Mouse (Mus musculus): ENCODE measurements at regions not wholly inside any gene's neighbourhood (a gene's known extent, or its start where the extent isn't known, plus 50 kb on each side); places are given as distances from the start of the nearest gene placed in this dataset.

GRCm38 (mm10) chr16:62981821-62982220 is 127.7 kb downstream of the Pros1 start:
- DNase-seq, result no peak

GRCm38 (mm10) chr16:62982558-62982957 is 128.5 kb downstream of the Pros1 start:
- DNase-seq, result no peak

GRCm38 (mm10) chr16:62995555-62995954 is 141.4 kb downstream of the Pros1 start:
- no peak for DNase-seq

- no peak for DNase-seq
These were observed 157.1 kb downstream of the Pros1 start for GRCm38 (mm10) chr16:63011151-63011734.

GRCm38 (mm10) chr16:63014453-63014852 is 160.3 kb downstream of the Pros1 start:
- DNase-seq, result no peak

- no peak for DNase-seq
These were observed 162.0 kb downstream of the Pros1 start for GRCm38 (mm10) chr16:63016144-63016543.

GRCm38 (mm10) chr16:63016658-63017057 is 162.6 kb downstream of the Pros1 start:
- DNase-seq, result no peak

- no peak for DNase-seq
These were observed 176.3 kb downstream of the Pros1 start for GRCm38 (mm10) chr16:63030399-63030798.

- DNase-seq, result no peak
These were observed 176.9 kb downstream of the Pros1 start for GRCm38 (mm10) chr16:63031035-63031434.

- DNase-seq, result no peak
These were observed 177.7 kb downstream of the Pros1 start for GRCm38 (mm10) chr16:63031802-63032201.

GRCm38 (mm10) chr16:63049100-63049499 is 195.0 kb downstream of the Pros1 start:
- no peak for DNase-seq

- no peak for DNase-seq
These were observed 208.8 kb downstream of the Pros1 start for GRCm38 (mm10) chr16:63062883-63063282.

GRCm38 (mm10) chr16:63069987-63070386 is 215.9 kb downstream of the Pros1 start:
- no peak for DNase-seq

GRCm38 (mm10) chr16:63075814-63076213 is 221.7 kb downstream of the Pros1 start:
- DNase-seq, result no peak

GRCm38 (mm10) chr16:63081383-63081782 is 227.3 kb downstream of the Pros1 start:
- DNase-seq, result no peak

GRCm38 (mm10) chr16:63083256-63083655 is 229.1 kb downstream of the Pros1 start:
- DNase-seq, result no peak

GRCm38 (mm10) chr16:63084021-63084756 is 230.1 kb downstream of the Pros1 start:
- DNase-seq, result no peak

GRCm38 (mm10) chr16:63086086-63086796 is 232.1 kb downstream of the Pros1 start:
- DNase-seq, result no peak

GRCm38 (mm10) chr16:63091471-63092300 is 237.6 kb downstream of the Pros1 start:
- no peak for DNase-seq

GRCm38 (mm10) chr16:63094126-63094840 is 240.2 kb downstream of the Pros1 start:
- DNase-seq, result no peak

- no peak for DNase-seq
These were observed 248.3 kb downstream of the Pros1 start for GRCm38 (mm10) chr16:63102362-63102761.

- DNase-seq, result no peak
These were observed 248.8 kb downstream of the Pros1 start for GRCm38 (mm10) chr16:63102930-63103329.

Data from gastrocnemius, postnatal 10 days (tissue).